Mouse (Mus musculus): ENCODE results near the gene Nrsn2.

DNA sequence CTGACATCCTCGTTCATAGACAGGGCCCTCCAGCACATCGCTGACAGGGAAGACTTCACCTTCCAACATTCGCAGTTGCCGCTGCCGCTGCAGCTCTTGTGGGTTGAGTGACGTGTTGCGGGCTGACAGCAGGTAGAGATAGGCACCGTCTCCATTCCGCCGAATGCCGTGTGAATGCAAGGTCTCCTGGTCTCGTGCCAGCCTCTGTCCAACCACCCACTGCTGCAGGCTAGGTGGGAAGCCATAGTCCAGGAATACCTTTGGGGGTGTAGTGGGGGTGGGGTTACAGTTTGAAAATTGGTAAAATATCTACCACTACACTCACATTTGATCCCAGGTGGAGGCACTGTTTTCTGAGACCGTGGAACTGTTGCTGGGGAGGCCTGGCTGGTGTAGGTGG, 50.3 kb downstream of the Nrsn2 start:
- TF ChIP-seq CTCF (IDR thresholded peaks at IDR 0.05; ENCODE audit: extremely low read depth, insufficient read length, insufficient replicate concordance, low read depth, low read length) = no peak
- no peak for TF ChIP-seq POLR2A (IDR thresholded peaks at IDR 0.05; ENCODE audit: low read depth, low read length)

Data from small intestine, adult 2 months (tissue).